Mouse (Mus musculus) neural tube, embryonic 14.5 days (tissue): Measurements from ENCODE around the gene Irs3. TPM values are rescaled to one million over a fixed set of nuclear protein-coding genes. Genes with fewer than 3 reads are reported as not detected.
"Not testable (repeated sequence)": the region's sequence is repeated elsewhere in the genome, so short reads cannot be mapped to it uniquely, and the experiment has no call there.

ENCODE experiments used
- ATAC-seq: fragments of 200-750 bp; cut with Nextera tagmentation; 2 replicates; pipeline ENCODE4 v1.8.0; 2017; ENCODE audit warnings: low read depth, mild to moderate bottlenecking, moderate TSS enrichment, moderate library complexity
- H3K27ac ChIP-seq: fragments of 300-500 bp; sonication (generic); 2 replicates; pipeline ENCODE4 v1.5.1; 2014; ENCODE audit warnings: low read depth, mild to moderate bottlenecking, control low read depth, low read length, moderate library complexity, mixed read lengths
- H3K27me3 ChIP-seq: fragments of 300-500 bp; sonication (generic); 2 replicates; pipeline ENCODE4 v1.6.1; 2014; ENCODE audit warnings: low read length; ENCODE audit not compliant: control insufficient read depth, insufficient read depth
- H3K36me3 ChIP-seq: fragments of 300-500 bp; sonication (generic); 2 replicates; pipeline ENCODE4 v1.6.1; 2014; ENCODE audit warnings: low read length, mixed read lengths; ENCODE audit not compliant: control insufficient read depth, insufficient read depth
- H3K4me1 ChIP-seq: fragments of 300-500 bp; sonication (generic); 2 replicates; pipeline ENCODE4 v1.6.1; 2014; ENCODE audit warnings: low read length; ENCODE audit not compliant: control insufficient read depth, insufficient read depth
- H3K4me2 ChIP-seq: fragments of 300-500 bp; sonication (generic); 2 replicates; pipeline ENCODE4 v1.6.1; 2014; ENCODE audit warnings: mild to moderate bottlenecking, low read depth, low read length, control low read depth
- H3K4me3 ChIP-seq: fragments of 300-500 bp; sonication (generic); 2 replicates; pipeline ENCODE4 v1.5.1; 2014; ENCODE audit warnings: low read depth, low read length, control low read depth, mixed read lengths
- H3K9ac ChIP-seq: fragments of 300-500 bp; sonication (generic); replicated peaks from 2 replicates; pipeline ENCODE4 v1.6.1; 2014; ENCODE audit warnings: low read depth, mild to moderate bottlenecking, control low read depth, low read length, mixed read lengths
- H3K9me3 ChIP-seq: fragments of 300-500 bp; sonication (generic); 2 replicates; pipeline ENCODE4 v1.6.1; 2016; ENCODE audit warnings: low read length; ENCODE audit not compliant: control insufficient read depth
- WGBS: fragments of 180-500 bp; shearing (Covaris S2); extraction: QIAGEN DNeasy Blood & Tissue Kit; methylation state at CpG from one replicate; pipeline ENCODE4 v1.1.7; 2014; 5-methylcytosine and 5-hydroxymethylcytosine counted together
- polyA plus RNA-seq: library from polyadenylated mRNA; unstranded; fragments of >200 nt; fragmentation: Nextera tagmentation; extraction: Ambion mirVana; gene quantifications from 2 replicates; pipeline ENCODE4 v1.2.1, GENCODE M21; 2014

Gene Irs3
- polyA plus RNA-seq, 1 experiment from 2014 or later: 0.31 TPM

DNA sequence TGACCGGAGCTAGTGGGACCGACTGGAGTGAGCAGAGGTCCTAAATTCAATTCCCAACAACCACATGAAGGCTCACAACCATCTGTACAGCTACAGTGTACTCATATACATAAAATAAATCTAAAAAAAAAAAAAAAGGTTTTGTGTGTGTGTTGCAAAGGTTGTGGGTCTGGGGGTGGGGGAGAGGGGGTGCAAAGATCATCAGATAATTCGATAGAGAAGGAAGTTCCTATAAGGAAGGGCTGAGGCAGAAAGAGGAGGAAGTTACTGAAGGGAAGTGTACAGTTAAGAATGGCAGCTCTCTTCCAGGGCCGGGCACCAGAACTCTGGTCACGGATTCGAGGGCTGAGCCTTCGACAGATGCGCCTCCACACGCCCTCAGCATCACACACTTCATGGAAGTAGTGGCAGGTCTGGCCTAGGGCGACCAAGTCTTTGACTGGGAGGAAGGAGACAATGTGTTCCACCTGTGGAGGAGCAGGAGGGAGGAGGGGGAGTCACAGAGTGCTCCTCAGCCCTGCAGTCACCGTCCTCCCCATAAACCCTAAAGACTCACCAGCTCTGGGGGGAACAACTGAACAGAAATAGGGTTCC lies 21.5 kb downstream of the Irs3 start:
- no peaks in the 10 kb centered on the region for H3K36me3 ChIP-seq
- WGBS: 91% methylated on average over 11 of the region's 11 CpGs

DNA sequence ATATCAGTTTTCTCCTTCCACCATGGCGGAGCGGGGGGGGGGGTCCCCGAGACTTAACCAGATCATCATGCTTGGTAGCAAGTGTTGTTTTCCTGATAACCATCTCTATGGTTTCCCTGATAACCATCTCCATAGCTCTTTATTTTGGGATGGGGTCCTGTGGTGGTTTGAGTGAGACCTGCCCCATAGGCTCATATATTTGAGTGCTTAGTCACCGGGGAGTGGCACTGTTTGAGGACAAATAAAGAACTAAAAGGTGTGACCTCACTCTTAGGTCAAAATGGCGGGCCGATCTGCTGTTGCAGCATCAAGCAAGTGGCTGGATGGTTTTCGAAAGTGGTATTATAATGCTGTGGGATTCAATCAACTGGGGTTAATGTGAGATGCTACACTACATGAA lies 30.2 kb downstream of the Irs3 start:
- no peak for ATAC-seq

More for the DNA sequence above, 21.5 kb downstream of the Irs3 start:
- no peak overlapping the region for H3K9ac ChIP-seq
- ATAC-seq: no peak
- H3K27me3 ChIP-seq: no peaks in the 10 kb centered on the region
- 0 out of 2 replicates have a peak, but pooled peaks cover 6% of the 10 kb centered on the region for H3K4me1 ChIP-seq
- H3K9me3 ChIP-seq: no peaks in the 10 kb centered on the region
- H3K4me2 ChIP-seq: no peak overlapping the region
- H3K4me3 ChIP-seq: no peak overlapping the region
- H3K27ac ChIP-seq: no peak overlapping the region

DNA sequence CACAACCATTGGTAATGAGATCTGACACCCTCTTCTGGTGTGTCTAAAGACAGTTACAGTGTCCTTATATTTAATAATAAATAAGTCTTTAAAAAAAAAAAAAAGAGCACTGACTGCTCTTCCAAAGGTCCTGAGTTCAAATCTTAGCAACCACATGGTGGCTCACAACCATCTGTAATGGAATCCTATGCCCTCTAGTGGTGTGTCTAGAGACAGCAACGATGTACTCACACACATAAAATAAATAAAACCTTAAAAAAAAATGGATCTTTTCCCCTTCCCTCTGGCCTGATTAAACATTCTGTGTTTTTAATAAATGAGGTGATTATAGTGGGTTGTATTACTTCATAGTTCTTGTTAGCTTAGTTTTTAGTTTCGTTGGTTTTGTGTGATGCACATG lies 30.6 kb downstream of the Irs3 start:
- not testable (repeated sequence) for H3K4me3 ChIP-seq, H3K36me3 ChIP-seq, H3K4me1 ChIP-seq, H3K27ac ChIP-seq, ATAC-seq, H3K4me2 ChIP-seq, H3K9me3 ChIP-seq, H3K27me3 ChIP-seq, H3K9ac ChIP-seq
- WGBS: 90% methylated on average over 2 of the region's 2 CpGs

More for the DNA sequence above, 30.2 kb downstream of the Irs3 start:
- no peak overlapping the region for H3K27ac ChIP-seq
- H3K27me3 ChIP-seq: no peaks in the 10 kb centered on the region
- 94% methylated on average over 7 of the region's 7 CpGs for WGBS
- H3K9ac ChIP-seq: no peak overlapping the region
- no peaks in the 10 kb centered on the region for H3K36me3 ChIP-seq
- no peaks in the 10 kb centered on the region for H3K4me1 ChIP-seq
- H3K4me3 ChIP-seq: no peak overlapping the region
- no peaks in the 10 kb centered on the region for H3K9me3 ChIP-seq
- no peak overlapping the region for H3K4me2 ChIP-seq

GRCm38 (mm10) chr5:137613550-137613949 lies 32.0 kb downstream of the Irs3 start, which contains the start of gene Pcolce:
Pcolce (minus strand) TSS chr5:137613784.
- Histone ChIP-seq H3K9me3 (no peaks in the 10 kb centered on the region), H3K4me1 (no peaks in the 10 kb centered on the region), H3K9ac (no peak within 1 kb of the TSS), H3K27me3 (no peaks in the 10 kb centered on the region), H3K4me3 (no peak within 1 kb of the TSS), H3K36me3 (no peaks in the 10 kb centered on the region), H3K27ac (no peak within 1 kb of the TSS), H3K4me2 (no peak within 1 kb of the TSS)
- WGBS: 68% methylated on average over 11 of the region's 11 CpGs
- no peak for ATAC-seq

DNA sequence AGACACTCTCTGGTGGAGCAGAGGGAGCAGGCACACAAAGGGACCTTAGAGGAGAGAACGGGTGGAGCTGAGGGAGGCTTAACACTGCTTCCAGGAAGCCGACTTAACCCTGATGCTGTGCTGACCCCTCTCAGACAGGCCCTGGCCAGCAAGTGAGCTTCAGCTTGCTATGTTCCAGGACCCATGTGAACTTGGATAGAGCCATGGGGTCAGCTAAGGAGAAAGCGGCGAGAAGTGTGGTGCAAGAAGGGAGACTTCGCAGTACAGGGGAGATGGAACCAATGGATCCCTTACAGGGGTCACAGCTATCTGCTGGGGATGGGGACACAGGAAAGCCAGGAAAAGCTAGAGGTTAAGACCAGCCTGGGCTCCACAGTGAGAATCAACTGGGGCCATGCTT lies 32.4 kb downstream of the Irs3 start:
- H3K36me3 ChIP-seq: no peaks in the 10 kb centered on the region
- H3K4me1 ChIP-seq: peaks cover 1% of the 10 kb centered on the region; the same call in 1 of the 2 replicates
- H3K9me3 ChIP-seq: no peaks in the 10 kb centered on the region
- H3K9ac ChIP-seq: no peak overlapping the region
- no peak overlapping the region for H3K27ac ChIP-seq
- ATAC-seq: no peak
- H3K4me3 ChIP-seq: no peak overlapping the region
- no peak overlapping the region for H3K4me2 ChIP-seq
- no peaks in the 10 kb centered on the region for H3K27me3 ChIP-seq
- 79% methylated on average over 5 of the region's 5 CpGs for WGBS

- peak overlapping the region; percentile 18; the same call in 1 of the 2 replicates for H3K4me2 ChIP-seq
- H3K4me3 ChIP-seq: no peak overlapping the region
- H3K27ac ChIP-seq: no peak overlapping the region
Observed at GRCm38 (mm10) chr5:137611245-137611602, 34.3 kb downstream of the Irs3 start.

GRCm38 (mm10) chr5:137610548-137611244 lies 34.8 kb downstream of the Irs3 start:
- ATAC-seq: no peak

More at GRCm38 (mm10) chr5:137611245-137611602, 34.3 kb downstream of the Irs3 start:
- no peak for ATAC-seq
- Histone ChIP-seq H3K9me3 (no peaks in the 10 kb centered on the region), H3K4me1 (peaks cover 5% of the 10 kb centered on the region; the same call in 1 of the 2 replicates), H3K9ac (no peak overlapping the region), H3K36me3 (no peaks in the 10 kb centered on the region), H3K27me3 (no peaks in the 10 kb centered on the region)
- 36% methylated on average over 6 of the region's 6 CpGs for WGBS

DNA sequence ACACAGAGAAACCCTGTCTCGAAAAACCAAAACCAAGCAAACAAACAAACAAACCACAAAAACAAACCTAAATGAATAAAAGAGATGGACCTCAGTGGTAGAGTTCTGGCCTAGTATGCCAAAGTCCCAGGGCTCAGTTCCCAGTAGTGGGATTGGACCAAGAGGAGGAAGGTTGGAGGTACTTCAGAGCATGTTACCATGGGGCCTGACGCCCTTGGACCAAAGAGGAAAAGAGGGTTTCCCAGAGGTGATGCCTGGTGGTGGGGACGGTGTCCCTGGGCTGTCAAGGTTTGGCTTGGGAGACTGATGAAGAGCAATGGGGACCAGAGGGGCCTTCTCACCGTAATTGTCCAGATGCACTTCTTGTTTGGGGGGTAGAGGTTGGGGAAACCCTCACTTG lies 35.5 kb downstream of the Irs3 start:
- Histone ChIP-seq H3K4me2 (no peak overlapping the region), H3K36me3 (no peaks in the 10 kb centered on the region), H3K9me3 (no peaks in the 10 kb centered on the region), H3K4me3 (no peak overlapping the region), H3K4me1 (peaks cover 5% of the 10 kb centered on the region; the same call in 1 of the 2 replicates), H3K27ac (no peak overlapping the region), H3K27me3 (no peaks in the 10 kb centered on the region), H3K9ac (no peak overlapping the region)
- no peak for ATAC-seq
- 76% methylated on average over 4 of the region's 4 CpGs for WGBS

More at GRCm38 (mm10) chr5:137610548-137611244, 34.8 kb downstream of the Irs3 start:
- Histone ChIP-seq H3K4me2 (peak overlapping the region; percentile 18; the same call in 1 of the 2 replicates), H3K36me3 (no peaks in the 10 kb centered on the region), H3K9me3 (no peaks in the 10 kb centered on the region), H3K4me3 (no peak overlapping the region), H3K27ac (no peak overlapping the region), H3K4me1 (peaks cover 5% of the 10 kb centered on the region; the same call in 1 of the 2 replicates), H3K27me3 (no peaks in the 10 kb centered on the region), H3K9ac (no peak overlapping the region)
- 14% methylated on average over 12 of the region's 12 CpGs for WGBS

- no peaks in the 10 kb centered on the region for H3K27me3 ChIP-seq
- H3K27ac ChIP-seq: no peak overlapping the region
- no peak overlapping the region for H3K4me2 ChIP-seq
- no peaks in the 10 kb centered on the region for H3K9me3 ChIP-seq
- ATAC-seq: no peak
- H3K4me3 ChIP-seq: no peak overlapping the region
- no peak overlapping the region for H3K9ac ChIP-seq
- WGBS: 52% methylated on average over 3 of the region's 3 CpGs
- H3K4me1 ChIP-seq: peaks cover 5% of the 10 kb centered on the region; the same call in 1 of the 2 replicates
- H3K36me3 ChIP-seq: no peaks in the 10 kb centered on the region
Observed at GRCm38 (mm10) chr5:137609292-137609691, 36.2 kb downstream of the Irs3 start.
